Mouse (Mus musculus) C2C12 (cell line): ENCODE measurements around the gene Sycn.

Source experiments
- CTCF ChIP-seq: IDR thresholded peaks from one replicate; pipeline ENCODE4 v1.5.1; 2011; ENCODE audit not compliant: control insufficient read depth, insufficient read depth, insufficient read length
- MYOG ChIP-seq: IDR thresholded peaks from one replicate; pipeline ENCODE4 v1.6.1; 2011; ENCODE audit not compliant: control insufficient read depth, insufficient read length; ENCODE audit errors: extremely low read depth

GRCm38 (mm10) chr7:28578543-28579053 is 37.9 kb downstream of the Sycn start:
- TF ChIP-seq CTCF (no peak), MYOG (no peak)
